Mouse (Mus musculus) neutrophil, adult 65 days (primary cell): ENCODE data around the gene Dmac1. TPM values are rescaled to one million over a fixed set of nuclear protein-coding genes. Genes with fewer than 3 reads are reported as not detected.

Experiments
- total RNA-seq: library from RNA; stranded (reverse); gene quantifications from 2 replicates; pipeline ENCODE4 v1.2.4, GENCODE M21; 2023

Dmac1 gene
- total RNA-seq, result 14.5 and 15.6 TPM in 2 replicates

GRCm38 (mm10) chr4:75278197-75279175, at the start of gene Dmac1:
TSS of gene Dmac1 (minus strand) at chr4:75278305.

